Mouse (Mus musculus) E14TG2a.4 (cell line): ENCODE data around the gene C1ql3.

ENCODE experiments used
- CTCF ChIP-seq: conservative IDR thresholded peaks from 2 replicates; pipeline ENCODE4 v1.5.1; 2014; ENCODE audit warnings: low read length
- POU5F1 ChIP-seq: IDR thresholded peaks from 2 replicates; pipeline ENCODE4 v1.6.1; 2014; ENCODE audit warnings: low read length, borderline replicate concordance

DNA sequence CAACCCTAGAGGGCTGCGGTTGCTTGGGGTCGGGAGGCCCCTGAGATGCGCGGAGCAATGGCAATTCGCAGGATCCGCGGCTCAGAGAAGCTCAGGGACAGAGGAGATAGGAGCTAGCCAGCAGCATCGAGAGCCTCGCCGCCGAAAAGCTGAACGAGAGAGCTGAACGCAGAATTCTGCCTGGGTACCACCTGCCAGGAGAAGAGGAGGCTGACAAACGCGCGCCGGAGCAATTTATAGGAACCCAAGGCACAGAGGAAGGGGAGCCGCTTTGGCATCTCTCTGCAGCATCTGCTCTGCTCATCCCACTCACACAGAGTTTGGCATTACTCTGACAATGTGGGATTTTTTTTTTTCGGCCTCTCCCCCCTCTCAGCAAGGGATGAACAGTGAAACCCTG lies at the start of gene C1ql3:
- TF ChIP-seq CTCF, result no peak
- TF ChIP-seq POU5F1, result no peak
